Mouse (Mus musculus): ENCODE measurements around the gene Gm21731.
"Not testable (repeated sequence)": the region's sequence is repeated elsewhere in the genome, so short reads cannot be mapped to it uniquely, and the experiment has no call there.

Gm21731 gene

GRCm38 (mm10) chr13:120238811-120239210 lies at the start of gene Gm21731:
TSS of gene Gm21731 (plus strand) at chr13:120239111.
- not testable (repeated sequence) for DNase-seq (ENCODE audit: low spot score)

GRCm38 (mm10) chr13:120196189-120196821 lies 42.6 kb upstream of the Gm21731 start:
- not testable (repeated sequence) for DNase-seq (ENCODE audit: low spot score)

GRCm38 (mm10) chr13:120215847-120216246 lies 23.1 kb upstream of the Gm21731 start, which contains the start of gene Gm21762:
TSS of gene Gm21762 (minus strand) at chr13:120215947.
- DNase-seq (ENCODE audit: low spot score), result not testable (repeated sequence)

GRCm38 (mm10) chr13:120220922-120221321 lies 18.0 kb upstream of the Gm21731 start:
- DNase-seq (ENCODE audit: low spot score), result not testable (repeated sequence)

- not testable (repeated sequence) for DNase-seq (ENCODE audit: low spot score)
Measured at GRCm38 (mm10) chr13:120223012-120223659, 15.8 kb upstream of the Gm21731 start.

- not testable (repeated sequence) for DNase-seq (ENCODE audit: low spot score)
Measured at GRCm38 (mm10) chr13:120231798-120232197, 7.1 kb upstream of the Gm21731 start.

GRCm38 (mm10) chr13:120232447-120233049 lies 6.4 kb upstream of the Gm21731 start:
- not testable (repeated sequence) for DNase-seq (ENCODE audit: low spot score)

DNA sequence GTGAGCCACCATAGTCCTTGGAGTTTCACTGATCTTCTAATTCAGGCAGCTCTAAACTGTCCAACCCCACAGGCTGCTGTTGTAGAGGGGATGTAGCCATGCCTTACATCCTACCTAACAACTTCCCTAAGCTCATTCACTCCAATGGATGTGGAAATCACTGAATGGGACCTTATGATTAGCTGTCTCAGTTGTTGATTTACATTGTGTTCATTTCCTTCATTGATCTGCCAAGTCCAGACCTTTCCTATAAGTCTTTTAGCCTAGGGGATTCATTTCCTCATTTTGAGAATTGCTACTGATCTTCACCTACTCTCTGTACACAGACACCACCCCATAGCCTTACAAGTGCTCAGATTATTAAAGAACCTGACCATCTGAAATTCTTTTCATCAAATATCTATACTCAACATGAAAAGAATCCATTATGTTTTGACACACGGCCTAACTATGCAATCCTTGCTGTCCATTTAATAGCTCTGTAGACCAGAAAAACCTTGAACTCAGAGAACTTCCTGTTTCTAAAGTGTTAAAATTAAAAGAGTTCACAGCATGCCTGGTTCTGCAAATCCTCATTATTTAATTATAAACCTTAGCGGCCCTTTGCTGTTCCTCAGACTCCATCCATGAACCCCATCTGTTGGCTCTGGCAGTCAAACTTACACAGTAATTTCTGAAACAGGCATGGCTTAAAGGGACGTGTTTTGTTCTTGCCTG lies 12.5 kb downstream of the Gm21731 start:
- DNase-seq (ENCODE audit: low spot score), result not testable (repeated sequence)

DNA sequence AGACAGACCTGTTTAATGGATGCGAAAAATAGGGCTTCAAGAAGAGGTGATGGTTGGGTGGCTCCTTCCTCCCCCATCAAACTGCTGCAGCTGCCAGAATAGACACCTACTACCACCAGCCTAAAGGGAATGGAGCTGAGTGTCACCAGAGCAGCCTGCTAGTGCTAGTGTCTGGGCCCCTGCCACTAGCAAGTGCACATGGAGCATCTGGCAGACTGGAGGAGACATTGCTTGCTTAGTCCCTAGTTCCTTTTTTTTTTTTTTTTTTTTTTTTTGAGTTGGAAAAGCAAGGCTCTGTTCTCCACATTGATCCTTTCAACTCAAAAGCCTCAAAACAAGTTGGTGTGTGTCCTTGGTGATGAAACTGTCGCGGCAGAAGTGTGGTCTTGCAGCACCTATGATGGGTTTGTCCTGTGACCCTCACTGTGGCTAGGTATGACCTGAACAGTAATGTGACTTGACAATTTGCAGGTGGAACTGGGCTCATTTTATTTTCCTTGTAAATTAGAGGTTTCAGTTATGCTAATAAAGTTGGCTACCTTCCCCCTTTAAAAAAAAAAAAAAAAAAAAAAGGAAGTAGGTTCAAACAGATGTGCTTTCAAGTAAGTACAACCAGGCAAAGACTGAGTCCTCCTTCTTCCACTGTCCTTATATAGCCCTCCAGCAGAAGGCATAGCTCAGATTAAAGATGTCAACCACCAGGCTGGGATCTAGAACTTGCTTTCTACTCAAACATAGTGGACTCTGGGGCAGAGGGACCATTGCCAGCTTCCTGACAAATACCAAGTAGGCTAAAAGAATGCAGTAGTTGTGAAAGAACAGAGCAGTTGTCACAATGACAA lies 20.1 kb downstream of the Gm21731 start:
- not testable (repeated sequence) for DNase-seq (ENCODE audit: low spot score)

DNA sequence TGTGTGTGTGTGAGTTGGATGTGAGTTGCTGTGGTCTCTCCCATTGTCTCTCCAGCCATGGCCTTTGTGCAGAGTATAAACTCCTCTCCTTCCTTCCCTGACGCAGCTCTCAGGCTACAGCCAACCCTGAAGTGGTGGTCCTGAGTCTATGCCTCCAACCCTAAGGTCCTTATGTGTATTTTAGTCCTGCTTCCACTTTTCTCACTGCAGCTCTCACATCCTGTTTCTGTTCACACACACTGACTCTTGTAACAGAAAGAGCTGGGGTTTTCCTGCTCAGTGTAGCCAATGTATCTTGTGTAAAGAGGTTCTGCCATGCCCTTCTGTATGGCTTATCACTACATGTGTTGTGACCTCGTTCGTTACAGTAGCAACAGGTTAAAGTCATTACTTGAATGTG lies 20.8 kb downstream of the Gm21731 start:
- not testable (repeated sequence) for DNase-seq (ENCODE audit: low spot score)

DNA sequence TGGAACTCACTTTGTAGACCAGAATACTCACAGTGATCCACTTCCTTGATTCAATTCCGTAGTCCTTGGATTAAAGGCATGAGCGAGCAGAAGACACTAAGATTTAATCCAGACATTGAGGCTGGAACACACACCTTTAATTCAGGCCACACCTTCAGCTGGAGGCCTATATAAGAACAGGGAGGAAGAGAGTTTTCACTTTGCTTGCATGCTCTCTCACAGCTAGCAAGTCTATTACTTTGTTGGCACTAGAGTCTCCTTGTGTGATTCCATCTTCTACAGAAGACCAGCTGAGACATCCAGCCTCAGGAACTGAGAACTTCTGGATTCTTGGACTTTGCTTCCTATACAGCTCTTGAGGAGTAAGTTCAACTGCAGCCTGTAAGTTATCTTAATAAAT lies 24.0 kb downstream of the Gm21731 start, which contains the start of gene AF067061:
TSS of gene AF067061 (plus strand) at position 245 of the 400 bp plus-strand sequence.
- DNase-seq (ENCODE audit: low spot score), result not testable (repeated sequence)

- not testable (repeated sequence) for DNase-seq (ENCODE audit: low spot score)
Measured at GRCm38 (mm10) chr13:120277837-120278236, 38.9 kb downstream of the Gm21731 start.

GRCm38 (mm10) chr13:120278784-120279183 lies 39.9 kb downstream of the Gm21731 start:
- no peak for DNase-seq (ENCODE audit: low spot score)
